Mouse (Mus musculus) brain, adult 2 months (tissue): ENCODE data around the gene Krt72.

Experiments used
- DNase-seq: peaks from one replicate; pipeline ENCODE4 v3.0.0; 2011; ENCODE audit warnings: low read depth, low spot score

Krt72 gene

DNA sequence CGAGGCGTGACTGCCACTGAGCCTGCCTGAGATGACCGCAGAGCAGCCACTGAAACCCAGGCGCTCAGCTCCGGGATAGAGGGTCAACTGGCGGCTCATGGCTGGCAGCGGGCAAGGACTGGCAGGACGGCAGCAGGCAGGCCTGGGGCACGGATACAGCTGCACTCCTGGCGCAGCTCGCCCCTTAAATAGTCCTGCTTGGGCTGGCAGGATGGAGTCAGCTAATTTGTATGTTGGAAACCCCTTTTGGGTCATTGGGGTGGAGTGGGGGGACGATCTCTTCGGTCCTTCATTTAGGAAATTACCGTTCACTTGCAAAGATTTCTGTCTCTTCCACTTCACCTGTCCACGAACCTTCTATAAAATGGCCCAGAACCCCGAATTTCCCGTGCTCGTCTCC is at the start of gene Krt72:
Gene Krt72 (minus strand): TSS at position 101 of the 400 bp plus-strand sequence.
- no peak for DNase-seq

DNA sequence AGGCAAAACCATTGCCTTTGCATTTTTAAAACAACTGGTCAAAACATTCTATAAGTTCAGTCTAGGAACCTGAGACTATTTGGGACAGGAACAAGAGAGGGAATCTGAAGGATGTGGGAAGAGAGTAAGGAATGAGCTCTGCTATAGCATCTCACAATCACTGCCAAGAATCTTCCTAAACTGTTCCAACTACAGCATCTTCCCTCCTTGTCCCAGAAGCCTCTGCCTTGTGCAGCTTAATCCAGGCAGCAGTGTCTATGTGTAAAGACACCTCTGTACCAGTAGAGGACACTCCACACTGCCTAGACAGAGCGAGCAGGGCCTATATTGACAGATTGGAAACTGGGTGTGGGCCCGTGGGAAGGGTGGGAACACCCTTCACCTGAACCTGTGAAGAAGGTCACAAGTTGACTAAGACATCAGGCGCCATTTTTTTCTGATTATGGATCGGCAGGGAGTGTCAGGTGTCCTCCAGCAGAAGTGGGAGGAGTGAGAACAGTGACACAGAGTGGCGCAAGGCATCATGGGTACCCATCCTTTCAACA is 48.6 kb upstream of the Krt72 start:
- no peak for DNase-seq

DNA sequence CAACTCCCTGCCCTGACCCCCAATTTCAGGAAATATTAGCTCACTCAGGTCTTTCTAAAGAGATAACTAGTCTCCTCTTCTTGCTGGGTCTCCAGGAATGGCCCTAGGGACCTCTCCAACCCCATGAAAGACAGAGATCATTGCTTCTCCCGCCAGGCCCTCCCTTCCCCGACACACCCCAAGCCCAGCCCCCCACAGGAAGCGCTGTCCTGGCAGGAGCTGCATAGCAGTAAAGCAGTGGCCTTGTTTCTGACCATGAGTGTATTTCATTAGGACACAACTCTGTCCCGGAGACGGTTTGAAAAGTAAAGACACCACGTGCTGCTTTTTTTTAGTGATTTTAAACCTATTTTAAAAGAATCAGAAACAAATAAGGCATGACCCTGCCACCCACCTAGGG is 46.9 kb upstream of the Krt72 start:
- no peak for DNase-seq

- DNase-seq = no peak
Observed at GRCm38 (mm10) chr15:101829441-101829840, 43.2 kb upstream of the Krt72 start.

DNA sequence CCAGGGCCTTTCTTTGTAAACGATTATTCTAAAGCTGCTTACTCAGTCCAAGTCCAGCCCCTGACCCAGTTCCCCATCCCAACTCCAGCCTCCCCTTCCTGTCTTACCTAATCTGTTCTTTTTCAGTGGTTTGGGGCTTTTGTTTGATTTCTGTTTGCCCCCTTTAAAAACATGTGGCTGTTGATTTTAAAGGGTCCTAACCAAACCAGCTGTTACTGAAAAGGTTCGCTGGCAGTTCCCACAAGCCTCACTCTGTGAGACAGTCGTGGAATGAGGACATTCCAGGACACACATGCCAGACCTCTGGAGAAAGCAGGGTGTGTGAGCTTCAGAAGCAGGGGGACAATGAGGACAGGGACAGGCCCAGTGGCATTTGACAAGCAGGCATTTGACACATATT is 35.5 kb upstream of the Krt72 start:
- no peak for DNase-seq

- DNase-seq = no peak
Observed at GRCm38 (mm10) chr15:101817875-101818274, 31.6 kb upstream of the Krt72 start, which contains the start of gene Krt2. TSS of gene Krt2 (minus strand) at chr15:101818169.

DNA sequence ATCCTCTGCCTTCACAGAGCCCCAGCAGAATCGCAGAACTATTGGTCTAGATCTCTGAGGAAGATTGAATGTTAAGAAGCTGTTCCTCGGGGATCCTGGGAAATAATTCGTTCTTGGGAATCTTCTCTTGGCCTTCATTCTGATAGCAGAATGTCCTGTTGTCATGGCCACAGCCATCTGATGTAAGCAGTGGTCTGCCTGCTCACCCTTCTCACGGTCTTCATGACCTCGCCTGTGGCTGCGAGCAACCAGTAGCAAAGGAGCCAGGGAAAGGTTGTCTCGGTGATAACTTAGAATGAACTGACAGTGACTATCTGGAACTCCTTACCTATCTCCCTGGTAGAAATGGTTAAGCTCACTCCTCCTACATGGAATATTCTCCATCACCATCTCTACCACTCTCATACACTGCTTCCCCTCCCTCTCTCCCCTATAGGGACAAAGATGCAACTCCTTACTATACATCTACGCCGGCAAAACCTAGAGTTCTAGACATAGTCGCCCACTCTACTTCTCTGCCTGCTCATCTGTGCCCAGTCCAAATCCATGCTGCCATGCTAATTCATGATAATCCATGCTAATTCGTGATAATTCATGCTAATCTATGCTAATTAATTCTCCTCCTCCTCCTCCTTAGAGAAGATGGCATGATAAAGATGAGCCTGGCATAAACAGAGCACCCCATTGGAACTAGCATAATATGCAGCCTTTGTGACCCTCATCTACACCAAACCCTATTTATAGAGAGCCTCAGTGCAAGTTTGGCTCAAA is 17.0 kb upstream of the Krt72 start:
- DNase-seq = peak; percentile 77

- peak; percentile 11 for DNase-seq
Observed at GRCm38 (mm10) chr15:101802296-101802835, 16.1 kb upstream of the Krt72 start, which contains the start of gene Krt73. TSS of gene Krt73 (minus strand) at chr15:101802346.

GRCm38 (mm10) chr15:101790867-101791266 is 4.6 kb upstream of the Krt72 start:
- DNase-seq = peak; percentile 26

DNA sequence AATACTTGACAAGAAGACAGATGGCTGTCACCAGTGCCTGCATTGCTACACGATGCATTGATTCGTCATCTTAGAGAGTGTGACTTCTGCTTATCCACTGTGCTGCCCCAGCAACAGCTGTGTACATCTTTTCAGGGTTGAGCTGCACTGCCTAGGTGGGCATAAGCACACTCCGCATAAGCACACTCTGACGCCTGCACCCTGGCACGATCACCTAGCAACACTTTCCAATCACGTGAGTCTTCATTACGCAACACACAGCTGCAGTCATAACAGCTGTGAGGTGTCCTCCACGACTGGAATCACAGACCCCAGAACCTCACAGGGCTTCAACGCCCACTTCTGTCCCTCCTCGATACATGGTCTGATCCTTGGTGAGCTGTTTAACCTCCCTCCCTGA is 12.8 kb downstream of the Krt72 start:
- peak; percentile 35 for DNase-seq

- peak; percentile 83 for DNase-seq
Observed at GRCm38 (mm10) chr15:101772711-101773081, 13.6 kb downstream of the Krt72 start.

GRCm38 (mm10) chr15:101772080-101772710 is 14.1 kb downstream of the Krt72 start:
- DNase-seq = peak; percentile 34

DNA sequence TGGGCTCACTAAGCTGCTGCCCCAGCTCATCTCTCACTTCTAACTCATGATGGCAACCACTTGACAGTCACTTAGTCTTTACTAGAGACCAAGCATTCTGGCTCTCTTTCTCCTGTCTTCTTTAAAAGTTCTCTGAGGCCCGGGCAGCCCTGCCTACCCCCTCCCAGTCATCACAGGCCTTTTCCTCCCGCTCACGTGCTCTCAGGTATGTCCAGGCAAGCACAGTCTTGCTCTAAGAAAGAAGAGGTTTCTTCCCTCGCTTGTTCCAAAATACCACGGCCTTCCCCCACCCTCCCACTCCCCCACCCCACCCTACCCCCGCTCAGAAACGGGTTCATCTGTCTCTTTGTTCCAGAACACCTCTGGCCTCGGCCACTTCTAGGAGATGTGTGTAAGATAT is 16.0 kb downstream of the Krt72 start:
- no peak for DNase-seq

DNA sequence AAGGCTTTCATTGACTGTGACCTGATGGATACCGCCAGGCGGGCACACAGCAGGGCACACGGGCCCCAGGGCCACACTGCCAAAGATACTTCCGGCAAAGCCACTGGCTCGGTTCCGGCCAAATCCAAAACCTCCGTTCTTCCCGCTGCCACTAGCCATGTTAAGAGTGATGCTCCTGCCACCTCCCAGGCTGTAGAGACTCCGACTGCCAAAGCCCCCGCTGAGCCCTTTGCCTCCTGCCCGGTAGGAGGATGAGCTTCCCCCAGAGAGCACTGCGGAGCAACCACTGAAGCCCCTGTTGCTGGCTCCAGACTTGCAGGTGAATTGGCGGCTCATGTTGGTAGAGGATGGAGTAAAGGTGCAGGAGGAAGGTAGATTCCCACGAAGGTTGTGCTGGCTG is 43.5 kb downstream of the Krt72 start, which contains the start of gene Krt71:
Gene Krt71 (minus strand): TSS at position 399 of the 400 bp plus-strand sequence.
- DNase-seq = peak; percentile 46

DNA sequence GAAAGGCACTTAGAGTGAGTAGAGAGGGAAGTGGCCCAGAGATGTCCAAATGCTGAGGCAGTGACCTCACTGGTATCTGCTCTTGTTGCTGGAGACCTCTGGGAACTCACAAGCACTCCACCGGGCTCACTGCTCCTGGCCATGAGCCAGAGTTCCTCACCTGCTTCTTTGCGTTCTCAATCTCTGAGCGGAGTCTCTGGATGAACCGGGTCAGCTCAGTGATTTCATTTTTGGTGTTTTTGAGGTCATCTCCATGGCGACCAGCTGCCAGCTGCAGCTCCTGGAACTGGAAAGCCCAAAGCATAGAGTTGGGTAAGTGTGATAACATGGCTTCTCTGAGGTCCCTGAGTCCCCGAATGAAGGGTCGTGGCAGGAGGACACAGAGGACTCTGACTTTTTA is 48.5 kb downstream of the Krt72 start:
- DNase-seq = peak; percentile 29

GRCm38 (mm10) chr15:101730653-101731052 is 55.6 kb downstream of the Krt72 start:
- no peak for DNase-seq
